Mouse (Mus musculus) heart, embryonic 12.5 days (tissue): ENCODE data around the gene Zfp398. TPM values are rescaled to one million over a fixed set of nuclear protein-coding genes. Genes with fewer than 3 reads are reported as not detected.
"Not testable (repeated sequence)": the region's sequence is repeated elsewhere in the genome, so short reads cannot be mapped to it uniquely, and the experiment has no call there.

Experiments used
- ATAC-seq: fragments of 200-750 bp; cut with Nextera tagmentation; 2 replicates; pipeline ENCODE4 v1.8.0; 2017; ENCODE audit warnings: moderate TSS enrichment, moderate library complexity; ENCODE audit not compliant: insufficient number of reproducible peaks, low FRiP score
- H3K27ac ChIP-seq: fragments of 300-500 bp; sonication (generic); 2 replicates; pipeline ENCODE4 v1.5.1; 2016; ENCODE audit warnings: mild to moderate bottlenecking, moderate library complexity; ENCODE audit not compliant: poor library complexity, severe bottlenecking
- H3K27me3 ChIP-seq: fragments of 300-500 bp; sonication (generic); replicated peaks from 2 replicates; pipeline ENCODE4 v1.6.1; 2016; ENCODE audit warnings: mild to moderate bottlenecking, moderate library complexity
- H3K36me3 ChIP-seq: fragments of 300-500 bp; sonication (generic); 2 replicates; pipeline ENCODE4 v1.6.1; 2016; ENCODE audit warnings: mild to moderate bottlenecking, moderate library complexity
- H3K4me1 ChIP-seq: fragments of 300-500 bp; sonication (generic); replicated peaks from 2 replicates; pipeline ENCODE4 v1.6.1; 2016; ENCODE audit warnings: mild to moderate bottlenecking
- H3K4me2 ChIP-seq: fragments of 300-500 bp; sonication (generic); 2 replicates; pipeline ENCODE4 v1.6.1; 2016; ENCODE audit warnings: mild to moderate bottlenecking, moderate library complexity
- H3K4me3 ChIP-seq: fragments of 300-500 bp; sonication (generic); 2 replicates; pipeline ENCODE4 v1.5.1; 2016; ENCODE audit warnings: mild to moderate bottlenecking
- H3K9ac ChIP-seq: fragments of 300-500 bp; sonication (generic); 2 replicates; pipeline ENCODE4 v1.6.1; 2016; ENCODE audit warnings: mild to moderate bottlenecking, moderate library complexity
- H3K9me3 ChIP-seq: fragments of 300-500 bp; sonication (generic); replicated peaks from 2 replicates; pipeline ENCODE4 v1.6.1; 2016; ENCODE audit warnings: mild to moderate bottlenecking, moderate library complexity
- WGBS: fragments of 180-500 bp; shearing (Covaris S2); methylation state at CpG from one replicate; pipeline ENCODE4 v1.1.7; 2016; 5-methylcytosine and 5-hydroxymethylcytosine counted together
- polyA plus RNA-seq: library from polyadenylated mRNA; unstranded; fragments of >200 nt; fragmentation: Nextera tagmentation; extraction: Ambion mirVana; gene quantifications from 2 replicates; pipeline ENCODE4 v1.2.1, GENCODE M21; 2016

Zfp398 gene
- polyA plus RNA-seq, 1 experiment from 2014 or later, result 4.7 TPM

DNA sequence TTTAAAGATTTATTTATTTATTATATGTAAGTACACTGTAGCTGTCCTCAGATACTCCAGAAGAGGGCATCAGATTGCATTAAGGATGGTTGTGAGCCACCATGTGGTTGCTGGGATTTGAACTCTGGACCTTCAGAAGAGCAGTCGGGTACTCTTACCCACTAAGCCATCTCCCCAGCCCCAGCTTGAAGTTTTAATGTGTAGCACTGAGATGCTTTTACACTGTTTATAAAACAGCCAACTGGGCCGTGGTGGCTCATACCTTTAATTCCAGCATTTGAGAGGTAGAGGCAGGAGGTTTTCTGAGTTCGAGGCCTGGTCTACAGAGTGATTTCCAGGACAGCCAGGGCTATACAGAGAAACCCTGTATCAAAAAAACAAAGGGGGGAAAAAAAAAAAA, 22.3 kb downstream of the Zfp398 start:
- H3K27ac ChIP-seq, H3K4me3 ChIP-seq, H3K4me2 ChIP-seq, H3K27me3 ChIP-seq, H3K9me3 ChIP-seq, H3K4me1 ChIP-seq, H3K9ac ChIP-seq, ATAC-seq: not testable (repeated sequence)
- WGBS, result 88% methylated on average over 3 of the region's 3 CpGs
- peaks cover 20% of the 10 kb centered on the region for H3K36me3 ChIP-seq

DNA sequence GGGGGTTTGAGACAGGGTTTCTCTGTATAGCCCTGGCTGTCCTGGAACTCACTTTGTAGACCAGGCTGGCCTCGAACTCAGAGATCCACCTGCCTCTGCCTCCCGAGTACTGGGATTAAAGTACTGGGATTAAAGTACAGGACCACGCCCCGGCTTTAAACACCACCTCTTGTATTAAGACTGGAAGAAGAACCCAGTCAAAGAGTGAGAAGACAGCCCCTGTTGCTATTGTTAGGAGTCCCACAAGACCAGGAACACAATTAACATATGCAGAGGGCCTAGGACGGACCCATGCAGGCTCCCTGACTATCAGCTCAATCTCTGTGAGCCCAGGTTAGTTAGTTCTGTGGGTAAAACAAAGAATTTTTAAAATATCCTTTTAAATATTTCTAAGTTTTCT, 36.8 kb downstream of the Zfp398 start:
- Histone ChIP-seq H3K4me2 (no peak overlapping the region), H3K4me3 (no peak overlapping the region), H3K27me3 (no peaks in the 10 kb centered on the region), H3K36me3 (peaks cover 6% of the 10 kb centered on the region), H3K4me1 (no peaks in the 10 kb centered on the region), H3K27ac (no peak overlapping the region), H3K9me3 (no peaks in the 10 kb centered on the region), H3K9ac (no peak overlapping the region)
- ATAC-seq, result no peak
- 80% methylated on average over 5 of the region's 5 CpGs for WGBS

DNA sequence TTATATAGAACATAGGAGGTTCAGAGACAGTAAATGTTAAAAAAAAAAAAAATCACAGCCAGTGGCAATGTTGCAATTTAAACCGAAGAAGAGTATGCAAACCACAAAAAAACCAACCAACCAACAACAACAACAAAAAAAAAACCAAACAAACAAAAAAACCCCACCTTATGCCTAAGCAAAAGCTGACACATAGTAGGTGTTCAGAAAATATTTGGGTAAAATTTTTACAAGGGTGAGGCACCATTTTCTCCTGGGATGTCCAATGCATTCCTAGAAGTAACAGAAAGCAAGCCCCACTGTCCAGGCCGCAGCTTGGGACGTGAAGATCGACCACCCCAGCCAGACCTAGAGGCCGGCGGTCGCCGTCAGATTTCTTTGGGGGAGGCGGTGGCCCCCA, 41.6 kb downstream of the Zfp398 start, which contains the start of gene Zfp282:
Gene Zfp282, plus strand, starts transcription at position 147 of the 400 bp plus-strand sequence.
- peak within 1 kb of the TSS; percentile 95 for H3K27ac ChIP-seq
- no peaks in the 10 kb centered on the region for H3K27me3 ChIP-seq
- H3K4me1 ChIP-seq, result peaks cover 14% of the 10 kb centered on the region
- H3K4me3 ChIP-seq, result peak within 1 kb of the TSS; percentile 87
- no peaks in the 10 kb centered on the region for H3K9me3 ChIP-seq
- peak within 1 kb of the TSS; percentile 91 for H3K9ac ChIP-seq
- peaks cover 20% of the 10 kb centered on the region for H3K36me3 ChIP-seq
- peak within 1 kb of the TSS; percentile 78 for H3K4me2 ChIP-seq
- WGBS, result 7% methylated on average over 9 of the region's 9 CpGs
- no peak for ATAC-seq

DNA sequence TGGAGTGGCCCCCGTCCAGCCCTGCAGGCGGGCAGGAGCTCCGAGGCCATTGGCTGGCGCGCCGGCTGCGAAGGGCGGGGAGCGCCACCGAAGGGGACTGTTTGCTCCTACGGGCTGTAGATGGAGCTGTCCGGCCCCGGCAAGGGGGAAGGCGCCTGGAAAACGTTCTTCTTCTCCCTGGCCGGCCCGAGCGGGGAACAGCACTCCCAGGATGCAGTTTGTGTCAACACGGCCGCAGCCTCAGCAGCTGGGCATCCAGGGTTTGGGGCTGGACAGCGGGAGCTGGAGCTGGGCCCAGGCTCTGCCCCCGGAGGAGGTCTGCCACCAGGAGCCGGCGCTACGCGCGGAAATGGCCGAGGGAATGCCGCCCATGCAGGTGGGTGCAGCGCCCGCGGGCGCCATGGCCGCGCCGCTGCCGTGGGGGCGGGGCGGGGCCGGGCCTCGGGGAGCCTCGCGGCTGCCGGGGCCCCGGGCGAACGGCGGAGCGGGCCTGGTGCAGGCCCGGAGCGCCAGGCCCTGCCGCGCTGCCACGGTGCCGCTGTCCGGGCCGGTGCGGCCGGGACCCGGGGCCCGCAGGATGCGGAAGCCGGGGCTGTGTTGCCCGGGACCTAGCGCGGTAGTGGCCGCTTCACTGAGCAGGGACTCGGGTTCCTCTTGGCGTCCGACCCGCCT, 42.1 kb downstream of the Zfp398 start:
- Histone ChIP-seq H3K4me3 (peak overlapping the region; percentile 87), H3K9ac (peak overlapping the region; percentile 91), H3K27ac (peak overlapping the region; percentile 95), H3K4me2 (peak overlapping the region; percentile 78), H3K36me3 (peaks cover 26% of the 10 kb centered on the region), H3K4me1 (peaks cover 14% of the 10 kb centered on the region), H3K27me3 (no peaks in the 10 kb centered on the region), H3K9me3 (no peaks in the 10 kb centered on the region)
- WGBS, result 3% methylated on average over 71 of the region's 71 CpGs
- peak; percentile 95 for ATAC-seq

DNA sequence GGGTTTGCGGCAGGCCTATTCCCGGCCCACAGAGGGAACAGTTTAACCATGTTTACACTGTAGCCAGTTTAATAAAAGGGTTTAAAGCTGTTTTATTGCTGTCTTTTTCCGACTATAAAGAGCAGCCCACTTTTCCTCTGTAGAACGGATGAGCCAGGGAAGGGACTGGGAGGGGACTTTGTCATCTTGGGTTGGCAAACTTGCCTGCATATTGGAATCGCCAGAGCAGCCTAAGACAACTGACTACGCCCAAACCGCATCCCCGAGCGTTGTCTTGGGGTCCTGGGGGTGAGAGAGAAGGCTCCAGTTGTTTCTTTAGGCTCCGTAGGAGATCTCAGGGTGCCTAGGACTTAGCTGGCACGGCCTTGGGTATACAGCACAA, 42.7 kb downstream of the Zfp398 start:
- Histone ChIP-seq H3K27me3 (no peaks in the 10 kb centered on the region), H3K4me2 (peak overlapping the region; percentile 78), H3K4me1 (peaks cover 14% of the 10 kb centered on the region), H3K27ac (peak overlapping the region; percentile 95), H3K4me3 (peak overlapping the region; percentile 87), H3K36me3 (peaks cover 31% of the 10 kb centered on the region), H3K9me3 (no peaks in the 10 kb centered on the region), H3K9ac (peak overlapping the region; percentile 91)
- no peak for ATAC-seq
- 2% methylated on average over 11 of the region's 11 CpGs for WGBS

DNA sequence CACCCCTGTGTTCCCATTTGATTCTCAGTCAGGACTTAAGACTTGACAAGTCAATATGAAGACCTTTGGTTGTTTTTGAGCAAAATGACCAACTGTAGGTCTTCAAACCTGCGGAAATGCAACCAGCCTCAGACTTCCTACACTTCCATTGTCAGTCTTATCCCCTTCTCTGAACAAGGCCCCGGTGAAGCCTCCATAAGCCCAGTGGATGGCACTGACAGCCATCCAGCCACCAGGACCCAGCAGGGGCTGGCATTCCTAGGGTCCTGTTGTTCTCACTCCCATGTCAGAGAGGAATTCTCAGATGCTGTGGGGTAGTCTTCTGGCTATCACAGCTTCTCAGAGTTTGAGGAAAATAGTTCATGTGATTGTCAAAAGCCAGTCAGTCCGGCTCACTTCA, 43.1 kb downstream of the Zfp398 start:
- Histone ChIP-seq H3K4me3 (peak overlapping the region; percentile 87), H3K27ac (no peak overlapping the region), H3K9me3 (no peaks in the 10 kb centered on the region), H3K4me2 (peak overlapping the region; percentile 78), H3K27me3 (no peaks in the 10 kb centered on the region), H3K4me1 (peaks cover 14% of the 10 kb centered on the region), H3K9ac (peak overlapping the region; percentile 91), H3K36me3 (peaks cover 36% of the 10 kb centered on the region)
- no peak for ATAC-seq
- 47% methylated on average over 3 of the region's 3 CpGs for WGBS

DNA sequence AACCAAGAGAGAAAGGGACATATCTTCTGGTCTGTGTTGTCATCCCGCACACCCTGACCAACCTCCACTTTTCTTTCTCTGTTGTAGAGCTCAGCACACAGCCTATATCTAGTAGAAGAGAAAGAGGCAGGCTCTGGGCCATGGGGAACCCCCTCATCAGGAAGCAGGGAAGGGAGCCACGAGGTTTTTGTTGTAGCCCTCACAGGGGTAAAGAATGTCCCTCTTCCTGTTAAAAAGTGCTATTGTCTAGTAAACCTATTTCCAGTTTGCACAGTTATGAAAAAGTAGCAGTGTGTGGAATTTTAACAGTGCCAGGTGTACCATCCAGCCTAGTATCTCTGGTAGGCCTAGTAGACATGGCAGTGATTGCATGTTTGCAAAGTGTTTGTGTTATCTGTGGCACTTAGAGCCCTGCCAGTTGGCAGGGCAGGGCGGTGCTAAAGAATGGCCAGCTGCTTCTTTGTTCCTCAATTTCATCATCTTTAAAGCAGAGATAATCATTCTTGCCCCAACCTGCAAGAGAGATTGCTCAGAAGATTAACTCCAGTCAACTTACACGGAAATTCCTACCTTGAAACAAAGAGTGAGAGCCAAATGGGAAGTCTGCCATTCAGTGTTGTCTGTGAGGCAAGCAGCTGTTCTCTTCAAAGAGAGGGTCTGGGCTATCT, 43.7 kb downstream of the Zfp398 start:
- H3K9ac ChIP-seq, result peak overlapping the region; percentile 91
- H3K27ac ChIP-seq, result no peak overlapping the region
- 62% methylated on average over 4 of the region's 4 CpGs for WGBS
- peak overlapping the region; percentile 78 for H3K4me2 ChIP-seq
- no peaks in the 10 kb centered on the region for H3K27me3 ChIP-seq
- ATAC-seq, result no peak
- peaks cover 14% of the 10 kb centered on the region for H3K4me1 ChIP-seq
- H3K4me3 ChIP-seq, result peak overlapping the region; percentile 87
- H3K9me3 ChIP-seq, result no peaks in the 10 kb centered on the region
- H3K36me3 ChIP-seq, result peaks cover 40% of the 10 kb centered on the region

DNA sequence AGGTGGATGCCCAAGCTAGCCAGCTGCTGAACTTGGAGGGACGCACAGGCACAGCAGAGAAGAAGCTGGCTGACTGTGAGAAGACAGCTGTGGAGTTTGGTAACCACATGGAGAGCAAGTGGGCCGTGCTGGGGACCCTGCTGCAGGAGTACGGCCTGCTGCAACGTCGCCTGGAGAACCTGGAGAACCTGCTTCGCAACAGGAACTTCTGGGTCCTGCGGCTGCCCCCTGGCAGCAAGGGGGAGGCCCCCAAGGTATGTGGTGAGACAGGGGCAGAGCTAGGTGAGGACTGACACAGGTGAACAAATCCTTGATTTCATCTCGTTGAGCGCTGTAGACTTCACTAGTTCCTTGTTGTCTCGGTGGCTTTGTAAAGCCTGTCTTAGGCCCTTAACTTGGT, 44.7 kb downstream of the Zfp398 start:
- Histone ChIP-seq H3K9ac (no peak overlapping the region), H3K4me3 (no peak overlapping the region), H3K9me3 (no peaks in the 10 kb centered on the region), H3K27ac (no peak overlapping the region), H3K27me3 (no peaks in the 10 kb centered on the region), H3K4me2 (no peak overlapping the region), H3K36me3 (peaks cover 50% of the 10 kb centered on the region), H3K4me1 (peaks cover 14% of the 10 kb centered on the region)
- no peak for ATAC-seq
- 93% methylated on average over 10 of the region's 10 CpGs for WGBS

DNA sequence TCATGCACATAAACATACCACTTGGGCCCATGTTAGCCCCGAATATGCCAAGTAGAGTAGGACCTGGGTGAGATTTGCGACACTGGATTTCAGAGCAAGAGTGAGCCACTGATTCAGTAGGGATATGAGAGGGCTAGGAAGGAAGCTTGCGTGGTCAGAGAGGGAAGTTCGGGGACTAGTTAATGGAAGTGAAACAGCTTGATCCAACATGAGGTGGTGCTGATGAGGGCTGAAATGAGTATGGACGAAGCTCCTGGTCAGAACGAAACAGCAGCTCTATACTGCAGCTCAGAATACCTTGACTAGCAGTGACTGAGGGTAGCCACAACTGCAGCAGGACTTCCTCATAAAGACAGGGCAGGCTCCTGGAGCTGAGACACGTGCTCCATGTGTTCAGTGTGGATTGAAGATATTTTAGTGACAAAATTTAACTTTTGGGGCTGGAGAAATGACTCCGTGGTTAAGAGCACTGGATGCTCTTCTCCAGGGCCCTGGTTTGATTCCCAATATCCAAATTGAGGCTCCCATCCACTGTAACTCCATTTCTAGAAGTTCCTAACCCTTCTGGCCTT, 53.4 kb downstream of the Zfp398 start:
- H3K4me2 ChIP-seq, result no peak overlapping the region
- no peak overlapping the region for H3K27ac ChIP-seq
- H3K9me3 ChIP-seq, result no peaks in the 10 kb centered on the region
- H3K36me3 ChIP-seq, result peaks cover 82% of the 10 kb centered on the region
- WGBS, result 84% methylated on average over 8 of the region's 8 CpGs
- H3K4me3 ChIP-seq, result no peak overlapping the region
- H3K4me1 ChIP-seq, result no peaks in the 10 kb centered on the region
- no peak overlapping the region for H3K9ac ChIP-seq
- no peak for ATAC-seq
- no peaks in the 10 kb centered on the region for H3K27me3 ChIP-seq

DNA sequence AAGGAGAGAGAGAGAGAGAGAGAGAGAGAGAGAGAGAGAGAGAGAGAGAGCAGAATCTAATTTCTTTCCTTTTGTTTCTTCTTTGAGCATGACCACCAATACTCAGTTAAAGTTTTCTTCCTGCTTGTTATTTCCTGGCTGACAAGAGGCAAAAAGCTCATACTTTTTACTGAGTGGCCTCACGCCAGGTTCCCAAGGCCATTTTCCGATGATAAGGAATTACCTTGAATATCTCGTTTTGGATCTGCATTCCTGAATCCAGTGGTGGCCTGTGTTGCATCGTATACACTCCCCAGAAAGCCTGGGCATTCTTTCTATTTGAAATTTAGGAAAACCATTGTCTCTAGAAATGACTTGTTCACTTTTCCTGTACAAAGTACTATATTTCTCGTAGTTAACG, 64.0 kb downstream of the Zfp398 start:
- Histone ChIP-seq H3K9me3 (peaks cover 4% of the 10 kb centered on the region; the same call in 1 of the 2 replicates), H3K4me1 (no peaks in the 10 kb centered on the region), H3K27me3 (peaks cover 21% of the 10 kb centered on the region), H3K27ac (no peak overlapping the region), H3K9ac (no peak overlapping the region), H3K4me2 (no peak overlapping the region), H3K4me3 (no peak overlapping the region), H3K36me3 (peaks cover 65% of the 10 kb centered on the region)
- WGBS, result 89% methylated on average over 6 of the region's 6 CpGs
- ATAC-seq, result no peak

DNA sequence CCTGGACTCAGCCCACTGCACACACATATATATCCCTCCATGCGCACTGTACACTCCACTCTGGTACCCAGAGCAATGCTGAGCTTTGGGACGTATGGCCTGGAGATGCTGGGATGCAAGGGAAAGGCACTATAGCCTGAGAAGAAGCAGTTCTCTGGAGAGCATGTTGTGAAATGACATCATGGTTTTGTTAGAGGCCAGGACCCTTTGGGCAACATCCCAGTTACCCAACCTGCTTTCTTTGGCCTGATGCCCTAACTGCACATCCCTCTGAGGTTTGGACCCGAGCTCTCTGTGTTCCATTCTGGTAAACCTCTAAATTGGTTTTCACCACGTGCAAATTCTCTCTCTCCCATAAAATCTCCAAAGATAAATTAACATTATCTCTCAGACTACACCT, 68.1 kb downstream of the Zfp398 start:
- Histone ChIP-seq H3K27ac (no peak overlapping the region), H3K4me3 (no peak overlapping the region), H3K9ac (no peak overlapping the region), H3K9me3 (peaks cover 19% of the 10 kb centered on the region), H3K4me2 (no peak overlapping the region), H3K36me3 (peaks cover 83% of the 10 kb centered on the region), H3K4me1 (no peaks in the 10 kb centered on the region), H3K27me3 (peaks cover 37% of the 10 kb centered on the region)
- ATAC-seq, result no peak
- 79% methylated on average over 4 of the region's 4 CpGs for WGBS
